Mouse (Mus musculus): ENCODE results near the gene Wfikkn1.

Wfikkn1 gene

GRCm38 (mm10) chr17:25838904-25839303, 41.8 kb downstream of the Wfikkn1 start:
- no peak for DNase-seq (ENCODE audit: extremely low read depth, low read depth, low spot score)

DNA sequence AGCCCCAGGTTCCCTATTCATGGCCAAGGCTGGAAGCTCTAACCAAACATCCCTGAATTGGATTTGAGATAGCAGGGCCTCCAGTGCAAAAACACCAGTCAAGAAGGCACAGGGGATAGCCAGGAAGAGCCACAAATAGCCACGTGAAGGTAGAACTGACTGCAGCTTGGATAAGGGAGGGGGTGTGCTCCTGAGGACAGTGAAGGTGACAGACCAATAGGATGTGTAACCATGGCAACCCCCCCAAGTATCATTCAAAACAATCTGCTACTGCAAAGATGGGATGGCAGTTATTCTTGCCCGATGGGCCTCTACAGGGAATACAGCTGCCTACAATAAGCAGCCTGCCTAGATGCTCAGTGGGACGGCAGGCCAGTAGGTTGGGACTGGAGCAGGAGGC, 43.1 kb downstream of the Wfikkn1 start:
- no peak for DNase-seq (ENCODE audit: extremely low read depth, low read depth, low spot score)

- DNase-seq (ENCODE audit: extremely low read depth, low read depth, low spot score), result no peak
Observed at GRCm38 (mm10) chr17:25837076-25837410, 43.6 kb downstream of the Wfikkn1 start, which contains the start of gene Rhbdl1. TSS of gene Rhbdl1 (minus strand) at chr17:25837295.

- no peak for DNase-seq (ENCODE audit: extremely low read depth, low read depth, low spot score)
Observed at GRCm38 (mm10) chr17:25836397-25837075, 44.1 kb downstream of the Wfikkn1 start.

- no peak for DNase-seq (ENCODE audit: extremely low read depth, low read depth, low spot score)
Observed at GRCm38 (mm10) chr17:25835816-25836215, 44.8 kb downstream of the Wfikkn1 start.

DNA sequence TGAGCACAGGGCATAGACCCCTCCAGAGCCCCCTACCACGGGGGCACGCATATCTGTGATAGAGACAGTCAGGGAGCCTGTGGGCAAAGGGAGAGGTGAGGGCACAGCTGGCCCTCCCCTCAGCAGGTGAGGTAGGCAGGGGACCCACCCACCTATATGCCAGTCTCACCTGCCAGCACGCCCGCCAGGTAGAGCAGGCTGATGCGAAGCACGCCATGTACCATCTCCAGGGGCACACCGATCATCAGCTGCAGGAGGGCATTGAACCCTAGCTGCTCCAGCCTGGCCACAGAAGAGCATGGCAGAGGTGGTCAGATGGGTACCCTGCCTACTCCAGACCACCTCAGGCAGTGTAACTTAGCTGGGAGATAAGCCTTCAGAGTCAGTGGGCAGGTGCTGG, 45.4 kb downstream of the Wfikkn1 start:
- DNase-seq (ENCODE audit: extremely low read depth, low read depth, low spot score), result no peak

DNA sequence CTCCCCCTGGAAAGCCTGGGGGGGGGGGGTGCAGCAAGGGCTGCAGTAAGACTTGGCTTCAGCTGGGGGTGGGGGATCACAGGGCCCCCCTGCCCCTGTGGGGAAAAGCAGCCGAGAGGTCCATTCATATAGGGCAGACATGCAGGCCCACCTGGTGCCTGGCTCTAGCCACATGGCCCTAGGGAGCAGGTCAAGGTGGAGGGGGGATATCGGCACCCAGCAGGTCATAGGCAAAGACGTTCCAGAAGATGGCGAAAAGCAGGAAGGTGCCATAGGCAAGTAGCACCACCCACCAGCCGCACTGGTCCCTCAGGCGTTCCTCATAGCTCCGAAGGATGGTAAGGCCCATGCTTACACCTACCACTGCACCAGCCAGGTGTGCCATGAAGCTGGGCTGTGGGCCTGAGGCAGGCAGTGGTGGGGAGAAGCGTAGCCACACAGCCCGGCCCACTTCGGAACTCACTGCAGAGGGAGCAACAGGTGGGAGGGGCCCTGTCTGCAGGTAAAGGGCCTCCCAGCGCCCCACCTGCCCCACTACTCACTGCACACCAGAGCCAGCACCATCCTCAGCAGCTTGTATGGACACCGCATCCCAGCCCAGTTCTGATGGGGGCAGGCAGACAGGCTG, 45.9 kb downstream of the Wfikkn1 start:
- DNase-seq (ENCODE audit: extremely low read depth, low read depth, low spot score), result no peak

- no peak for DNase-seq (ENCODE audit: extremely low read depth, low read depth, low spot score)
Observed at GRCm38 (mm10) chr17:25833961-25834594, 46.6 kb downstream of the Wfikkn1 start.

DNA sequence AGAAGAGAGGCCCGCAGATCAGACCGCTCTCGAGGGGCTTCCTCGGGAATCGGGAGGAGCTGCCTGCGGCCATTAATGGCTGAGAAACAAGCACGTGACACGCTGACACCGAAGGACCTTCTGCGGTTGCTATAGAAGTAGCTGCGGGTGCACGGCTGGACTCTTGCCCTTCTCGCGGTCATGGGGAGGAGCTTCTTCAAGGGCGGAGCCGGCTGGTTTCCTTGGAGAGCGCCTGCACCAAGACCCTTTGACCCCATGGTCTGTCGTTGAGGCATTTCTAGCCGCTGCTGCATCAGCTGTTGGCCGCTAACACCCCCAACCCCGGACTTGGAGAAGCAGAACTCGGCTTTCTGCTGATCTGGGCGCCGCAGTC, 47.4 kb downstream of the Wfikkn1 start, which contains the start of gene Stub1:
Gene Stub1 (minus strand): TSS at position 114 of the 373 bp plus-strand sequence.
- DNase-seq (ENCODE audit: extremely low read depth, low read depth, low spot score), result no peak

DNA sequence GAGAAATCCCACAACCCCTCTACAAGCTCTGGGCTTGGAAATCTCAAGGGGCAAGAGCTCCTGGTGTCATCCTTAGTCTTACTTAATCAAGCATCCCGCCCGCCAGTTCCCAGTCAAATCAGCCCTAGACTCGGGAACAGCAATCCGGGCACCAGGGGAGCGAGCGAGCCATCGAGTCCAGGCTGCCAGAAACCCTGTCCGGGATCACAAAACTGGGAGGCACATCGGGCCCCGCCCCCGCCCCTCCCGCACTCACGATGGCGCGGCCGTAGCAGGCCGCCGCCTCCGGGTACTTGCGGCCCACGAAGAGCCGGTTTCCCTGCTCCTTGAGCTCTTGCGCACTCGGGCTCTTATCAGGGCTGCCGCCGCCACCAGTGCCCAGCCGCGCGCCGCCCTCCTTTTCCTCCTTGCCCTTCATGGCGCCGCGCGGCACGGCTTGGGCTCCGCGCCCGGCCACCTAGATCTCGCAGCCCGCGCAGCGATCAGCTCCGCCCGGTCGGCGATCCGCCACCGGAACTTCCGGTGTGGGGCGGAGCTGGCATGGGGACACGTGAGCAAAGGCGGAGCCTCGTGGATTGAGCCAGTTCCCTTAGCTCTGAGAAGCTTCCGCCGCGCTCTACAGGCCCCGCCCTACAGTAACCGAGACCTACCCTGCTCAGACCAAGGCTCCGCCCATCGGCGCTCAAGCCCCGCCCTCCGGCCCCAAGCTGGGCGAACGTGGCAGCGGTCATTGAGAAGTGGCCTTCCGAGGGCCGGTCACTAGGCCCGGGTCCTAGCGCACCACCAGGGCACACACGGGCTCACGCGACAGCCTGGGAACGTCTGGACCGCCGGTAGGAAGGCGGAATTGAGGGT, 48.0 kb downstream of the Wfikkn1 start:
- DNase-seq (ENCODE audit: extremely low read depth, low read depth, low spot score), result no peak

DNA sequence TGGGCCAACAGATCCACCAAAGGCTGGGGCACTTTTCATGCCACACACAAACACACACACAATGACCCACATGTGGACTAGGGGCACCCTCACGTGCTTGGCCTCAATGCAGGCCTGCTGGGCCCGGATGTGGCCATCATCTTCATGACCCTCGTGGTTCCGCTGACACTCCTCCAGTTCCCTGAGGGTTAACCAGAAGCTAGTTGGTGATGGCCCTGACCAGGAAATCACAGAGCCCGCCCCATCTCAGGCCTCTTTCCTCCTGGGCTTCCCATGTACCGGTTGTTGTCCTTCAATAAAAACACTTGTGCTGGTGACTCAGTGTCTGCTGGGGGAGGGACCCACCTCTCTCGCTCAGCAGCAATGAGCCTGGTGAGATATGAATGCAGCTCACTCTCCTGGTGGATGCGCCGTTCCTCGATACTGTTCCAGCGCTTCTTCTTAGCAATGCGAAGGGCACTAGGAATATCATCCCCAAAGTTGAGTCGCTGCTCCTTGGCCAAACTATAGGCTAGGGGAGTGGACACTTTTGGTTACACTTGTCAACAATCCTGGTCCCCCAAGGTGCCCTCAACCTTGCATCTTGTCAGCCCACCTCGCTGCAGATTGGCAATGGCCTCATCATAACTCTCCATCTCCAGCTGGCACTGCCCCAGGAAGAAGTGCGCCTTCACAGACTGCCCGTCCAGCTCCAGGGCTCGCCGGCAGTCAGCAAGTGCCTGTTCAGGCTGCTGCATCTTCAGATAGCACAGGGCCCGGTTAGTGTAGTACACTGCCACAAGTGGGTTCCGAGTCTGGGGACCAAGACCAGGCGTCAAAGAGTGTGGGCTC, 49.0 kb downstream of the Wfikkn1 start:
- no peak for DNase-seq (ENCODE audit: extremely low read depth, low read depth, low spot score)

DNA sequence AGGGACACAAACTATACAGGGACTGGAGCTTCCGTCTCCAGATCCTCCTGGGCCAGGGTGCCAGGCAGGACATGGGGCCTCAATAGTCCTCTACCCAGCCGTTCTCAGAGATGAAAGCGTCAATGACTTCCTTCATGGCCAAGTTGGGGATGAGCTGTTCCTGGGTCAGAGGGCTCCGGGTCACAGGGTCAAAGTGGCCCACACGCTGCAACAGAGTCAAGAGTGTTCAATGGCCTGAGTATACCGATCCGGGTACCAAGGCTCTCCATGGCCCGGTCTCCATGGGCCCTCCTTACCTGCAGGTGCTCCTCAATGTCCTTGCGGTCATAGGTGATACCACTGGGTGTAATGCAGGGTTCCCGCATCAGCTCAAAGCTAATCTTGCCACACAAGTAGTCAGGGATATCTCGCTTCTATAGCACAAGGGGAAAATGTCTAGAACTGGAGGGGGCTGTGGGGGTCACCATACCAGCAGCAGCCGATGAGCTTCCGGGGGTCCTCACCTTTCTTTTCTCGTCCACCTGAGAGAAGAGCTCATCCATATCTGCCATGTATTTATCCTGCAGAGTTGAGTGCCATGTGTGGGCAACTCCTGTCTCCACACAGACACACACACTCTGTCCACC, 49.7 kb downstream of the Wfikkn1 start:
- no peak for DNase-seq (ENCODE audit: extremely low read depth, low read depth, low spot score)

DNA sequence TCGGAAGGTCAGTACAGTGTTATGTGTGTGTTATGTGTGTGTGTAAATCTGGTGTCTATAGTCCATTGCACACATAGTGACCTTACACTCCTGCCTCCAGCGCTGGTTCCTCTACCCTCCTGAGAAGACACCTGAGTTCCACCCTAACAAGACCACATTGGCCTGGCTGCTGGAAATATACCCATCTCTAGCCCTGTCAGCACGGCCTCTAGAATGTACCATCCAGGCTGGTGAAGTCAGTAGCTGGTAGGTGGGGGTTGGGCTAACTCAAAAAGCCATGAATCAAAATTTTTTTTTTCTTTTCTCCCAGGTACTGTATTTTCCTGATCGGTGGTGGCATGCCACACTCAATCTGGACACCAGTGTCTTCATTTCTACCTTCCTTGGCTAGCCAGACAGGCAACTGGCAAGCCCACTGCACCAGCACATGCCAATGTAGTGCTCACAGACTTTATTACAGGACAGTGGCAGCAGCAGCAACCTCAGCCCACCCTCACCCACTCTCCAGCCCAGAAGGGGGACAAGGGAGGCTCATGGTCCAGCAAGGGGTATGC, 50.4 kb downstream of the Wfikkn1 start:
- DNase-seq (ENCODE audit: extremely low read depth, low read depth, low spot score), result no peak

DNA sequence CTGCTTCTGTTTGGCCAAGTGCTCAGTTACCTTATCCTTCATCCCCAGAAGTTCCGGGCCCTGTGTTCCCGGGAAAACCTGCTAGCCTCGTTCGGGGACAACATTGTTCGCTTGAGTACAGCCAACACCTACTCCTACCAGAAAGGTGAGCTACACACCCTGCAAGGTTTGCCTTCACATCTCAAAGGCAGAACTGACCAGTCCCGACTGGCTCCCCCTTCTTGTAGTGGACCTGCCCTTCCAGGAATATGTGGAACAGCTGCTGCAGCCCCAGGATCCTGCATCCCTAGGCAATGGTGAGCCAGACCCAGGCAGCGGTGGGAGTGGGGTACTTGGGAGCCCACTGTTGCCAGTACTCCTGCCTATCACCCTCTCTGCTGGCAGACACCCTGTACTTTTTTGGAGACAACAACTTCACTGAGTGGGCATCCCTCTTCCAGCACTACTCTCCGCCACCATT, 51.1 kb downstream of the Wfikkn1 start:
- DNase-seq (ENCODE audit: extremely low read depth, low read depth, low spot score), result no peak

GRCm38 (mm10) chr17:25828712-25829557, 51.7 kb downstream of the Wfikkn1 start, which contains the start of gene Jmjd8:
TSS of gene Jmjd8 (plus strand) at chr17:25828867.
- no peak for DNase-seq (ENCODE audit: extremely low read depth, low read depth, low spot score)

DNA sequence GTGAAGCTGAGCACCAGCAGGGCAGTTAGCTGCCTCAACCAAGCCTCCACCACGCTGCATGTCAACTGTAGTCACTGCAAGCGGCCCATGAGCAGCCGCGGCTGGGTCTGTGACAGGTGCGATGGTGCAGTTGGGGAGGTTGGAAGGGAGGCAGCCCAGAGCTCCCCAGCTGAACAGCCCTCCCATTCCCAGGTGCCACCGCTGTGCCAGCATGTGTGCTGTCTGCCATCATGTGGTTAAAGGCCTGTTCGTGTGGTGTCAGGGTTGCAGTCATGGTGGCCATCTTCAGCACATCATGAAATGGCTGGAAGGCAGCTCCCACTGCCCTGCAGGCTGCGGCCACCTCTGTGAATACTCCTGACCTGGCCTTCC, 52.4 kb downstream of the Wfikkn1 start:
- DNase-seq (ENCODE audit: extremely low read depth, low read depth, low spot score), result no peak
